Mouse (Mus musculus): ENCODE results near the gene Parva. TPM values are rescaled to one million over a fixed set of nuclear protein-coding genes. Genes with fewer than 3 reads are reported as not detected.

Gene Parva
- total RNA-seq, 2 experiments from 2014 or later = 47.0 to 49.7 TPM

- DNase-seq (ENCODE audit: low spot score in 2 of 2) = no peak
Measured at GRCm38 (mm10) chr7:112510336-112511048, 83.2 kb downstream of the Parva start.

- DNase-seq (ENCODE audit: low spot score in 2 of 2) = no peak
Measured at GRCm38 (mm10) chr7:112511309-112511708, 84.0 kb downstream of the Parva start.

- no peak for DNase-seq (ENCODE audit: low spot score in 2 of 2)
Measured at GRCm38 (mm10) chr7:112512257-112512656, 85.0 kb downstream of the Parva start.

GRCm38 (mm10) chr7:112512895-112513294 is 85.6 kb downstream of the Parva start:
- no peak for DNase-seq (ENCODE audit: low spot score in 2 of 2)

- no peak for DNase-seq (ENCODE audit: low spot score in 2 of 2)
Measured at GRCm38 (mm10) chr7:112514636-112515193, 87.4 kb downstream of the Parva start.

GRCm38 (mm10) chr7:112525465-112525864 is 98.2 kb downstream of the Parva start:
- peak in 1 of 2 experiments; percentile 41 for DNase-seq (ENCODE audit: low spot score in 2 of 2)

- peak in 1 of 2 experiments; percentile 21 for DNase-seq (ENCODE audit: low spot score in 2 of 2)
Measured at GRCm38 (mm10) chr7:112526226-112526625, 98.9 kb downstream of the Parva start.

GRCm38 (mm10) chr7:112527230-112527629 is 99.9 kb downstream of the Parva start:
- no peak for DNase-seq (ENCODE audit: low spot score in 2 of 2)

GRCm38 (mm10) chr7:112528059-112528458 is 100.8 kb downstream of the Parva start:
- DNase-seq (ENCODE audit: low spot score in 2 of 2) = no peak

- DNase-seq (ENCODE audit: low spot score in 2 of 2) = no peak
Measured at GRCm38 (mm10) chr7:112528582-112529360, 101.5 kb downstream of the Parva start.

GRCm38 (mm10) chr7:112530924-112531323 is 103.6 kb downstream of the Parva start:
- no peak for DNase-seq (ENCODE audit: low spot score in 2 of 2)

GRCm38 (mm10) chr7:112534148-112534547 is 106.8 kb downstream of the Parva start:
- DNase-seq (ENCODE audit: low spot score in 2 of 2) = no peak

- DNase-seq (ENCODE audit: low spot score in 2 of 2) = peak; percentile 43 to 66
Measured at GRCm38 (mm10) chr7:112535408-112535921, 108.2 kb downstream of the Parva start.

- DNase-seq (ENCODE audit: low spot score in 2 of 2) = no peak
Measured at GRCm38 (mm10) chr7:112549136-112549535, 121.8 kb downstream of the Parva start.

GRCm38 (mm10) chr7:112561504-112561903 is 134.2 kb downstream of the Parva start:
- DNase-seq (ENCODE audit: low spot score in 2 of 2) = no peak

- DNase-seq (ENCODE audit: low spot score in 2 of 2) = no peak
Measured at GRCm38 (mm10) chr7:112567004-112567403, 139.7 kb downstream of the Parva start.

GRCm38 (mm10) chr7:112568961-112569360 is 141.7 kb downstream of the Parva start:
- no peak for DNase-seq (ENCODE audit: low spot score in 2 of 2)

- no peak for DNase-seq (ENCODE audit: low spot score in 2 of 2)
Measured at GRCm38 (mm10) chr7:112581621-112582020, 154.3 kb downstream of the Parva start.

GRCm38 (mm10) chr7:112582882-112583405 is 155.6 kb downstream of the Parva start:
- no peak for DNase-seq (ENCODE audit: low spot score in 2 of 2)

GRCm38 (mm10) chr7:112587449-112587848 is 160.1 kb downstream of the Parva start:
- DNase-seq (ENCODE audit: low spot score in 2 of 2) = no peak

- DNase-seq (ENCODE audit: low spot score in 2 of 2) = no peak
Measured at GRCm38 (mm10) chr7:112589530-112589929, 162.2 kb downstream of the Parva start.

GRCm38 (mm10) chr7:112593586-112593985 is 166.3 kb downstream of the Parva start:
- no peak for DNase-seq (ENCODE audit: low spot score in 2 of 2)

All from layer of hippocampus, adult 18-20 months (tissue).